Mouse (Mus musculus): Measurements from ENCODE around the gene Stk4. TPM values are rescaled to one million over a fixed set of nuclear protein-coding genes. Genes with fewer than 3 reads are reported as not detected.

The Stk4 gene
- total and polyA plus RNA-seq, 3 experiments, result 51.4 to 77.5 (median 64.4) TPM

DNA sequence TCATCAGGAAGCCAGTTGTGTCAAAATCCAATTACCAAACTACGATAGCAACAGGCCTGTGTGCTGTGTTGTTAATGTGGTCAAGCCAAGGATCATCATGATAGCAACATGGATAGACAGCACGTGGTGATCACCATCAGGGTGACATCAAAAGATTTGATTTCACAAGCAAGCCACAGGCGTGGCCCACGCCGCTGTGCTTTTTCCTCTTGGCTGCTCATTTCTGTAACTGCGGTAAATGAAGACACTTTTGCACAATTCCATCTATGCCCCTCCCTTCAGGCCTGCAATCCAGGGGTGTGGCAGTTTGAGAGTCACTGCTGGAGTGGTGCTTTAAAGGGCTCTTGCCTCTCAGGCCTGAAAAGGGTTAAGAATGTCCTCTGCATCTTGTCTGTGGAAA lies 29.2 kb upstream of the Stk4 start:
- Histone ChIP-seq H3K4me3 (replicated peaks in 1 of 3; ENCODE audit: low read depth in 2 of 3, low read length in 2 of 3, poor library complexity in 1 of 3) (no peak overlapping the region), H3K27ac (ENCODE audit: insufficient read depth, low read depth) (no peak overlapping the region), H3K9ac (ENCODE audit: insufficient read depth, low read depth) (no peak overlapping the region), H3K36me3 (replicated peaks in 1 of 2; ENCODE audit: control insufficient read depth in 1 of 2, insufficient read depth in 1 of 2, low read length in 1 of 2) (peaks cover 0 to 2% of the 10 kb centered on the region in 2 experiments), H3K79me2 (replicated peaks; ENCODE audit: control insufficient read depth, extremely low read depth, insufficient read depth, poor library complexity, severe bottlenecking) (no peaks in the 10 kb centered on the region), H3K4me1 (ENCODE audit: control insufficient read depth in 1 of 2, insufficient read depth in 2 of 2) (peaks cover 7 to 8% of the 10 kb centered on the region in 2 experiments), H3K4me2 (ENCODE audit: insufficient read depth, low read depth, poor library complexity, severe bottlenecking) (no peak overlapping the region), H3K27me3 (replicated peaks) (no peaks in the 10 kb centered on the region), H3K9me3 (replicated peaks; ENCODE audit: low read length) (no peaks in the 10 kb centered on the region)
- TF ChIP-seq RCOR1 (conservative IDR thresholded peaks at IDR 0.05; ENCODE audit: low read depth, low read length) (no peak), POLR2A (IDR thresholded peaks at IDR 0.05; ENCODE audit: low read depth, low read length) (no peak), RAD21 (IDR thresholded peaks at IDR 0.05; ENCODE audit: low read depth, low read length) (no peak), MAFK (IDR thresholded peaks at IDR 0.05; ENCODE audit: insufficient replicate concordance, low read length) (no peak)
- dilution Hi-C loops (cut with MboI; ENCODE audit: extremely low pct_ligation_motif_present, extremely low pct_unique_long_range_greater_than_20kb, low sequenced_read_pairs) (no loop called here), in situ Hi-C loops (cut with MboI; ENCODE audit: low pct_ligation_motif_present, low pct_unique_long_range_greater_than_20kb, low sequenced_read_pairs) (no loop called here)
- no peak for DNase-seq (ENCODE audit: extremely low read depth)

DNA sequence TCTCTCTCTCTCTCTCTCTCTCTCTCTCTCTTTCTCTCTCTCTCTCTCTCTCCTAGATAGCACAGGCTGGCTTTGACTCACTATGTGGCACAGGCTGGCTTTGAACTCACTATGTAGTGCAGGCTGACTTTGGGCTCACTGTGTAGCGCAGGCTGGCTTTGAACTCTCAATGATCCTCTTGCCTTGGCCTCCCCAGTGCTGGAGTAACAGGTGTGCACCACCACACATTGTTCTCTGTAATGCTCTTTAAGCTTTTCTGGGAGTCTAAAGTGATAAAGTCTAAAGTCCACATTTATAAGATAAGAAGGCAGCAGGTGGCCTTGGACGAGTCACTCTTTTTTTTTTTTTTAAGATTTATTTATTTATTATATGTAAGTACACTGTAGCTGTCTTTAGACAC lies 28.6 kb upstream of the Stk4 start:
- Histone ChIP-seq H3K27me3 (replicated peaks) (no peaks in the 10 kb centered on the region), H3K9me3 (replicated peaks; ENCODE audit: low read length) (no peaks in the 10 kb centered on the region), H3K79me2 (replicated peaks; ENCODE audit: control insufficient read depth, extremely low read depth, insufficient read depth, poor library complexity, severe bottlenecking) (no peaks in the 10 kb centered on the region), H3K4me3 (replicated peaks in 1 of 3; ENCODE audit: low read depth in 2 of 3, low read length in 2 of 3, poor library complexity in 1 of 3) (no peak overlapping the region), H3K4me1 (ENCODE audit: control insufficient read depth in 1 of 2, insufficient read depth in 2 of 2) (peaks cover 7 to 8% of the 10 kb centered on the region in 2 experiments), H3K9ac (ENCODE audit: insufficient read depth, low read depth) (no peak overlapping the region), H3K4me2 (ENCODE audit: insufficient read depth, low read depth, poor library complexity, severe bottlenecking) (no peak overlapping the region), H3K27ac (ENCODE audit: insufficient read depth, low read depth) (no peak overlapping the region), H3K36me3 (replicated peaks in 1 of 2; ENCODE audit: control insufficient read depth in 1 of 2, insufficient read depth in 1 of 2, low read length in 1 of 2) (peaks cover 0 to 2% of the 10 kb centered on the region in 2 experiments)
- TF ChIP-seq ETS1 (conservative IDR thresholded peaks at IDR 0.05; ENCODE audit: low read depth, low read length) (no peak), SMC3 (IDR thresholded peaks at IDR 0.05; ENCODE audit: low read depth, low read length) (no peak), JUN (IDR thresholded peaks at IDR 0.05; ENCODE audit: insufficient read depth, low read depth, low read length) (no peak), IRF4 (IDR thresholded peaks at IDR 0.05; ENCODE audit: low read depth, low read length) (no peak), NELFE (IDR thresholded peaks at IDR 0.05; ENCODE audit: low read depth, low read length) (no peak), ZKSCAN1 (IDR thresholded peaks at IDR 0.05; ENCODE audit: borderline replicate concordance, low read depth, low read length) (no peak), SIN3A (IDR thresholded peaks at IDR 0.05; ENCODE audit: low read length) (no peak), EP300 (IDR thresholded peaks at IDR 0.05; ENCODE audit: low read length) (no peak), ZC3H11A (IDR thresholded peaks at IDR 0.05; ENCODE audit: low read depth, low read length) (no peak), POLR2A (IDR thresholded peaks at IDR 0.05; ENCODE audit: low read depth, low read length) (no peak), UBTF (IDR thresholded peaks at IDR 0.05; ENCODE audit: low read depth, low read length) (no peak), USF1 (IDR thresholded peaks at IDR 0.05; ENCODE audit: low read depth, low read length) (no peak), PAX5 (IDR thresholded peaks at IDR 0.05; ENCODE audit: low read length) (no peak), MAZ (IDR thresholded peaks at IDR 0.05; ENCODE audit: low read depth, low read length) (no peak), MXI1 (IDR thresholded peaks at IDR 0.05; ENCODE audit: low read depth, low read length) (no peak), HCFC1 (IDR thresholded peaks at IDR 0.05; ENCODE audit: low read depth, low read length) (no peak)
- no peak for DNase-seq (ENCODE audit: extremely low read depth)
- dilution Hi-C loops (cut with MboI; ENCODE audit: extremely low pct_ligation_motif_present, extremely low pct_unique_long_range_greater_than_20kb, low sequenced_read_pairs) (no loop called here), in situ Hi-C loops (cut with MboI; ENCODE audit: low pct_ligation_motif_present, low pct_unique_long_range_greater_than_20kb, low sequenced_read_pairs) (no loop called here)
